Mouse (Mus musculus) adrenal gland, adult 8-10 months (tissue): ENCODE data around the gene Dpp6. TPM values are rescaled to one million over a fixed set of nuclear protein-coding genes. Genes with fewer than 3 reads are reported as not detected.

Experiments used
- DNase-seq: peaks from one replicate; pipeline ENCODE4 v3.0.0; 2022
- total RNA-seq, 4 experiments: library from RNA; stranded (reverse); gene quantifications; 2 replicates each; pipeline ENCODE4 v1.2.4; 2022

Dpp6 gene
- total RNA-seq, 4 experiments from 2014 or later, result 11.1 to 17.1 (median 12.3) TPM

GRCm38 (mm10) chr5:26969941-26970590 is 153.1 kb downstream of the Dpp6 start:
- DNase-seq, result no peak

- no peak for DNase-seq
Observed at GRCm38 (mm10) chr5:26973166-26973565, 156.2 kb downstream of the Dpp6 start.

- DNase-seq, result no peak
Observed at GRCm38 (mm10) chr5:26979348-26979747, 162.3 kb downstream of the Dpp6 start.

- DNase-seq, result no peak
Observed at GRCm38 (mm10) chr5:26979755-26980154, 162.8 kb downstream of the Dpp6 start.

DNA sequence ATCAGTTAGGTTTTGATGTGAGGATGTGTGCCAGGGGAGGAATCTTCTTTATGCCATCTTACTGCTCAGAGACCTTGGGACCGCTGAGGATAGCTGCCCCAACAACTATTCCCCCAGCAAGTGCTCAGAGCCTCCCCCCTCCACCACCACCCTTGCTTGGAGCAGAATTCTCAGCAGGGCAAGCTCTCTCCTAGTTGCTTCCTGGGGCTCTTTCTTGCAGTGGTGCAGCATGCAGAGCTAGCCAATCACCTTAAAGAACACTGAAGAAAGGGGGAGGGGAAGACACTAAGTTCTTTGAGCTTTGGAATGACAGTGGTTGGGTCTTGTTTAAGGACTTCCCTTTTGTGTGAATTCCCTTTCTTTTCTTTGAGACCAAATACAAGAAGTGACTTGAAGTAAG is 168.1 kb downstream of the Dpp6 start:
- DNase-seq, result no peak

DNA sequence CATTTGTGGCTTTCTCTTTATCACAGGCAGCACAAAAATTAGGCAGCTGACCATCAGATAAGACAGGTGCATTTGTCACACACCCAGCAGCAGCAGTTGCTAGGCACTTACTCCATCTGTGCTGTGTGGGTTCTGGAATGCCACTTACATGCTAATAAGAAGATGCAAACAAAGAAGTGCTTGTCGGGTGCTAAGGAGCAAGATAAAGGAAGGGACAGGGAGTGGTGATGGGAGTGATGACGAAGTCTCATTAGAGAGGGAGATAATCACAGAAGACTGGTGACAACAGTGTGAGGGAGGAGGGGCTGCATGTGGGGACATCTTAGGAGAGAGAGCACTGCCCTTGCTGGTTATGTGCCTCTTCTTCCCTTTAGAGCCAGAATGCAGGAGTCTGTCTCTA is 174.6 kb downstream of the Dpp6 start:
- no peak for DNase-seq

DNA sequence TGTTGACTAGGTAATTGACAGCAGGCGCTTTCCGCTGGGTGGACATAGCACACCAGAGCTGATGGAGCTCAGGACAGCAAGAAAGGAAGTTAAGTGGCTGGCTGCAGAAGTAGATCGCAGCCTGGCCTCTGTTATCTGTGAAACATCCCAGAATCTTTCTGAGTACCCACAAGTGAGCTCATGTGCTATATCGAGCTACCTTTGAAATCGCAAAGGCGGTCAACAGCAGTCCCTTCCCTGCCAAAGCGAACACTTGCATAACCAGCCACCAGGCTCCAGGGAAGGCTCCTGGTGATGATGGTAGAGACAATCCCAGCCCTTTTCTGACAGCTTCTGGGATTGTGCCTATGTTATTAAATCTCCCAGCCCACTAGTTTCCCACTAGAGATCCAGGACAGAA is 186.5 kb downstream of the Dpp6 start:
- no peak for DNase-seq

- DNase-seq, result no peak
Observed at GRCm38 (mm10) chr5:27009157-27009556, 192.2 kb downstream of the Dpp6 start.

GRCm38 (mm10) chr5:27010582-27010981 is 193.6 kb downstream of the Dpp6 start:
- no peak for DNase-seq

DNA sequence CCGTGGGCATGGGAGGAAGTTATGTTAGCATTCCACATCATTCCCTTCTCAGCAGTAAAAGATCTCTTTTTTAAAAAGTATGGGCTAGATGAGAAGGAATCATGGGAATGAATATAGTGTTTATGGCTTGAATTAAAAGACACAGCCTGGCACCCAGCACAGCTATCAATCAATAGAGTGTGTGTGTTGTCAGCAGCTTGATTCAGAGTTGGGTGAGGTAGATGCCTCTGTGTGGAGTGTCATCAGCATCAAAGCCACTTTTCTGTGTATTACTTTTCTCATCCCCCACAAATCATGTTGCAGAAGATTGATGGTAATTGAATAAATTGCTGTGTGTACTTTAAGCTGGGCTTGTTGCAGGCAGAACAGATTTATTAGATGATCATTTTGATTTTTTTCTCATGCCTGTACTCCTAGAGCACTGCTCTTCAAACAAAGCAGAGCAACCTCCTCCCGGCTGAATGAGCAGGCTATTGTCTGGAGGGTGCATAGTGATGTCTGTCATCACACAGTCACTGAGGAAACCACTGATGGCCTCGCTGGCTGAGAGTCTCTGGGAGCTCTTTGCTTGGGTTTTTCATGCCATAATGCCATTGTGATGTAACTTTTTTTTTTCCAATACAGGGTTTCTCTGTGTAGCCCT is 201.4 kb downstream of the Dpp6 start:
- DNase-seq, result no peak

- DNase-seq, result no peak
Observed at GRCm38 (mm10) chr5:27028611-27029010, 211.6 kb downstream of the Dpp6 start.

DNA sequence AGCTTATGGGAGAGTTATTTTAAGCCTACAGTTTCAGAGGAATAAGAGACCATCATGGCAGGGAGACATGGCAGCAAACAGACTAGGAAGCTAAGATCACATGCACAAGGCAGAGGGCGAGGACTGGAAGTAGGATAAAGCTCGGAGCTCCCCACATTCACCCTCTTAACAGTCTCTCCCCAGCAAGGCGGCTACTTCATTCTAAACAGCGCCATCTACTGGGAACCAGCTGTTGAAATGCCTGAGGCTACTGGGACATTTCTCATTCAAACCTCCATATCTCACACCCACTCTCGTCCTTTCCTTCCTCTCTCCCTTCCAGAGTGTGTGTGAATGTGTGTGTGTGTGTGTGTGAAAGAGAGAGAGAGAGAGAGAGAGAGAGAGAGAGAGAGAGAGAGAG is 212.8 kb downstream of the Dpp6 start:
- DNase-seq, result no peak

- no peak for DNase-seq
Observed at GRCm38 (mm10) chr5:27034858-27035257, 217.9 kb downstream of the Dpp6 start.

DNA sequence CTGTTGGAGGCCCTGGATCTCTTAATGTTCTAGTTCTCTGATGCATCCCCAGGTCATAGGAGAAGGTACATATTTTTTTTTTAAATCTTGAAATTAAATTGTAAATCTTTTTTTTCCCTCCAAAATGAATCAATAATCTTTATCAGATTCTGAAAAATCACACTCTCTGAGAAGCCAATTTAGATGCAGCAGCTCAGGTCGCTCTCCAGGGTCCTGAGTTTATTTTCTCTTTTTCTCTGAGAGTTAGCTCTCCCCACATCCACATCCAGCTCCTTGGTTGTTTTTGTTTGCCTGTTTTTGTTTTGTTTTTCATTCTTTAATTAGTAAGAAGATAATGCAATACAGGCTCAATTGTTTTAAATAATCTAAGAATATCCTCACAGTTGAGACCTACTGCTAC is 218.3 kb downstream of the Dpp6 start:
- DNase-seq, result no peak

DNA sequence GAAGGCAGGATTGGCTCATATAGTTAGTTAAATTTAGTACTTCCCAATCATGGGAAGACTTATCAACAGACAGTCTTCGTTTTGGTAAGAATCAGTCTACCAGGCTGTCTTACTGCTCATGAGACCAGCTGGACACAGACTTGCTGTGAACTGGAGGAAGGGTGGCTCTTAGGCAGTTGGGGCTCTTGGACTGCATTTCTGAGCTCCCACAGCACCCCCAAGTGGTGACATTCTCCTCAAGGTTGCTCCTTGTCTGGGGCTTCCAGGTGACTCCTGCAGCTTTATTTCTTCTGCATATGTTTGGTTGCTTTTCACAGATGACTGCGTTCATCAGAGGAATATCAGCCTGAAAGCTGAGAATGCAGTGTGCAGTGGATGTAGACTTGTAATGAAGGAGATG is 218.9 kb downstream of the Dpp6 start:
- no peak for DNase-seq

DNA sequence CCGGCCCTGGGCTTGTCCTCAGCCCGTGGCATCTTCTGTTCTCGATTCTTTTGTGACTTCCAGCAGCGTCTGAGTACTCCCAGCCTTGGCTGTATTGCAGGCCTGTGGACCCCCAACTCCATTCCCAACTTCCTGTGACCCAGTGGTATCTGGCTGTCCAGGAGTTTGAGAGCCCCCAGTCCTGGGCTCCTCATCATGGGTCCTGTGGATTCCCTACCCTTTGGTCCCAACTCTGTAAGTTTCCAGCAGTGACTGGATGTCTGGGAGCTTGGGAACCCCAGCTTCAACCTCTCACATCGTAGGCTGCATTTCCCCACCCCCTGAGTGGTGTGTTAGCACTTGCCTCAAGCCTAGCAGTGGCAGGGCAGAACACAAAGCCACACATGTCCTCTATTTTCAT is 220.8 kb downstream of the Dpp6 start:
- DNase-seq, result no peak

- DNase-seq, result no peak
Observed at GRCm38 (mm10) chr5:27048167-27048566, 231.2 kb downstream of the Dpp6 start.

GRCm38 (mm10) chr5:27048926-27049325 is 231.9 kb downstream of the Dpp6 start:
- no peak for DNase-seq

DNA sequence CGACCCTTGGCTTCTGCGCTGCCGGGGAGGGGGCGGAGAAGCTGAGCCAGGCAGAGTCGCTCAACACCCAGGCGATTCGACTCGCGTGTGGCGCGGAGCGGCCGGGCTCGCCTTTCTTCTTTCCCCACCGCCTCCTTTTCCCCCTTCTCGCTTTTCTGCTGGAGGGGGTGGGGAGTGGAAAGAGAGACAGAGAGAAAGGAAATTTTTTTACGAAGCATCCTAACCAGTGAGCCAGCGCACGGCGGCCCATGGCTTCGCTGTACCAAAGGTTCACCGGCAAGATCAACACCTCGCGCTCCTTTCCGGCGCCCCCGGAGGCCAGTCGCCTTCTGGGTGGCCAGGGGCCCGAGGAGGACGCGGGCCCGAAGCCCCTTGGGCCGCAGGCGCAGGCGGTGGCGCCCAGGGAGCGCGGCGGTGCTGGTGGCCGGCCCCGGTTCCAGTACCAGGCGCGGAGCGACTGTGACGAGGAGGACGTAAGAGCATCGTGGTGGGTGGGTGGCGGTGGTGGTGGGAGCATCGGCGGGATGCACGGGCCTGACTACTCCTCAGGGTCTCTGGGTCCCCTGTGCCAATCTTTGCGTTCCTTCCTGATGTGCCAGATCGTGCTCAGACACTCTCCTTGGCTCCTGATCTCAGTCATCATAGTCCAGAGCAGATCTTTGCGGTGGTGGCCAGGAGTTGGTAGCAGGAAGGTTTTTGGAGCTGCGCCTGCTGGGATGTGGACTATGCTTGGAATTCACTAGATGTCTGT is 232.5 kb downstream of the Dpp6 start:
- no peak for DNase-seq

DNA sequence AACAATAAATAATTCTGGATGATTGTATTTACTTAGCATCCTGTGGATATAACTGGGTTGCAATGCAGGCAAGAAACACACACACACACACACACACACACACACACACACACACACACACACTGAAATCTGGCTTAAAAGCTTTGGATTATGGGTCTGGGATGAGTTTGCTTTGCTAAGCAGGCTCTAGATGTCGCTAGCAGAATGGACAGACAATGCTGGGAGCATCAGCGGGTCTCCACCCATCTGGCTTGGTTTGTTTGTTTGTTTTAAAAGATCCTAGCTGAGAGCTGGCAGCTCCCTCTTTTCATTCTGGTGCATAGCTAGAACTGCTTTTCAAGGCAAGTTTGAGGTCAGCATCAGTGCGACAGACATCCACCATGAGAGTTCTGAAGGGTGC is 234.2 kb downstream of the Dpp6 start:
- DNase-seq, result no peak

DNA sequence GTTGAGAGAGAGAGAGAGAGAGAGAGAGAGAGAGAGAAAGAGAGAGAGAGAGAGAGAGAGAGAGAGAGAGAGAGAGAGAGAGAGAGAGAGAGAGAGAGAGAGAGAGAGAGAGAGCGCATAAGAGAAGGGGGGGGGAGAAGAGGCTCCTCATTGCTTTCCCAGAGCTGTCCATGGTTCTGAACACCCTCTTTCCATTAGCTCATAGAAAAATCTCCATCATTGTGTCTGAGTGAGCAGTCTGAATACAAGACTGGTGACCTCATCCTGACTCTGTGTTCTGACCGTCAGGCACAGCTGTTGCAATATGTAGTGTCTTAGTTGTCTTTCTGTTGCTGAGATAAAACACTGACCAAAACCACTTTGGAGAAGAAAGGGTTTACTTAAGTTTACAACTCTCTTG is 235.4 kb downstream of the Dpp6 start:
- no peak for DNase-seq

- DNase-seq, result no peak
Observed at GRCm38 (mm10) chr5:27056436-27056835, 239.4 kb downstream of the Dpp6 start.

- DNase-seq, result no peak
Observed at GRCm38 (mm10) chr5:27060114-27060513, 243.1 kb downstream of the Dpp6 start.

- DNase-seq, result no peak
Observed at GRCm38 (mm10) chr5:27063871-27064270, 246.9 kb downstream of the Dpp6 start.
